Mouse (Mus musculus): Measurements from ENCODE around the gene Nln.
A peak's percentile ranks its signal among the peaks of the same experiment; 100 is the strongest.

Nln gene

GRCm38 (mm10) chr13:104109288-104109815 is at the start of gene Nln, which contains the start of gene Sgtb:
TSS of gene Nln (minus strand) at chr13:104109614.
TSS of gene Sgtb (plus strand) at chr13:104109741.
- peak; percentile 84 to 86 for DNase-seq (ENCODE audit: low spot score in 2 of 2)

- no peak for DNase-seq (ENCODE audit: low spot score in 2 of 2)
Measured at GRCm38 (mm10) chr13:104155686-104156085, 46.3 kb upstream of the Nln start.

- no peak for DNase-seq (ENCODE audit: low spot score in 2 of 2)
Measured at GRCm38 (mm10) chr13:104155106-104155505, 45.7 kb upstream of the Nln start.

GRCm38 (mm10) chr13:104154180-104154579 is 44.8 kb upstream of the Nln start:
- DNase-seq (ENCODE audit: low spot score in 2 of 2) = no peak

- DNase-seq (ENCODE audit: low spot score in 2 of 2) = no peak
Measured at GRCm38 (mm10) chr13:104145646-104146045, 36.2 kb upstream of the Nln start.

- DNase-seq (ENCODE audit: low spot score in 2 of 2) = no peak
Measured at GRCm38 (mm10) chr13:104144871-104145270, 35.5 kb upstream of the Nln start.

GRCm38 (mm10) chr13:104139369-104140209 is 30.2 kb upstream of the Nln start:
- peak; percentile 76 to 79 for DNase-seq (ENCODE audit: low spot score in 2 of 2)

- DNase-seq (ENCODE audit: low spot score in 2 of 2) = no peak
Measured at GRCm38 (mm10) chr13:104134510-104135085, 25.2 kb upstream of the Nln start.

GRCm38 (mm10) chr13:104132561-104132960 is 23.1 kb upstream of the Nln start:
- no peak for DNase-seq (ENCODE audit: low spot score in 2 of 2)

GRCm38 (mm10) chr13:104123662-104124381 is 14.4 kb upstream of the Nln start:
- DNase-seq (ENCODE audit: low spot score in 2 of 2) = no peak

GRCm38 (mm10) chr13:104122078-104122840 is 12.8 kb upstream of the Nln start:
- no peak for DNase-seq (ENCODE audit: low spot score in 2 of 2)

- DNase-seq (ENCODE audit: low spot score in 2 of 2) = no peak
Measured at GRCm38 (mm10) chr13:104114827-104115226, 5.4 kb upstream of the Nln start.

- DNase-seq (ENCODE audit: low spot score in 2 of 2) = no peak
Measured at GRCm38 (mm10) chr13:104113782-104114181, 4.4 kb upstream of the Nln start.

GRCm38 (mm10) chr13:104112266-104112900 is 3.0 kb upstream of the Nln start:
- DNase-seq (ENCODE audit: low spot score in 2 of 2) = no peak

- DNase-seq (ENCODE audit: low spot score in 2 of 2) = no peak
Measured at GRCm38 (mm10) chr13:104110526-104110925, 1.1 kb upstream of the Nln start.

GRCm38 (mm10) chr13:104109816-104110521 is 555 bp upstream of the Nln start:
- DNase-seq (ENCODE audit: low spot score in 2 of 2) = no peak

- no peak for DNase-seq (ENCODE audit: low spot score in 2 of 2)
Measured at GRCm38 (mm10) chr13:104108651-104109287, 645 bp downstream of the Nln start.

- DNase-seq (ENCODE audit: low spot score in 2 of 2) = no peak
Measured at GRCm38 (mm10) chr13:104101606-104102235, 7.7 kb downstream of the Nln start.

- DNase-seq (ENCODE audit: low spot score in 2 of 2) = no peak
Measured at GRCm38 (mm10) chr13:104100416-104100815, 9.0 kb downstream of the Nln start.
